Mouse (Mus musculus) embryonic facial prominence, embryonic 11.5 days (tissue): ENCODE results near the gene Maco1. TPM values are rescaled to one million over a fixed set of nuclear protein-coding genes. Genes with fewer than 3 reads are reported as not detected.

Source experiments
- ATAC-seq: fragments of 200-750 bp; cut with Nextera tagmentation; replicated peaks from 2 replicates; pipeline ENCODE4 v1.8.0; 2017; ENCODE audit warnings: low read depth; ENCODE audit not compliant: insufficient number of reproducible peaks, low FRiP score, low TSS enrichment
- DNase-seq: peaks from one replicate; pipeline ENCODE4 v3.0.0-alpha.2; 2015; ENCODE audit warnings: low spot score
- H3K27ac ChIP-seq: fragments of 300-500 bp; sonication (generic); replicated peaks from 2 replicates; pipeline ENCODE4 v1.5.1; 2014; ENCODE audit warnings: mild to moderate bottlenecking, low read depth, low read length, control low read depth
- H3K27me3 ChIP-seq: fragments of 300-500 bp; sonication (generic); 2 replicates; pipeline ENCODE4 v1.6.1; 2014; ENCODE audit warnings: mild to moderate bottlenecking, low read length, moderate library complexity, mixed read lengths; ENCODE audit not compliant: control insufficient read depth, insufficient read depth
- H3K36me3 ChIP-seq: fragments of 300-500 bp; sonication (generic); replicated peaks from 2 replicates; pipeline ENCODE4 v1.6.1; 2014; ENCODE audit warnings: low read depth, mild to moderate bottlenecking, low read length, moderate library complexity, mixed read lengths; ENCODE audit not compliant: control insufficient read depth, insufficient read depth
- H3K4me1 ChIP-seq: fragments of 300-500 bp; sonication (generic); 2 replicates; pipeline ENCODE4 v1.6.1; 2014; ENCODE audit warnings: low read length, mixed read lengths; ENCODE audit not compliant: control insufficient read depth, insufficient read depth
- H3K4me2 ChIP-seq: fragments of 300-500 bp; sonication (generic); 2 replicates; pipeline ENCODE4 v1.6.1; 2014; ENCODE audit warnings: low read depth, mild to moderate bottlenecking, control low read depth, low read length, moderate library complexity
- H3K4me3 ChIP-seq: fragments of 300-500 bp; sonication (generic); 2 replicates; pipeline ENCODE4 v1.5.1; 2014; ENCODE audit warnings: low read depth, low read length, control low read depth
- H3K9ac ChIP-seq: fragments of 300-500 bp; sonication (generic); replicated peaks from 2 replicates; pipeline ENCODE4 v1.6.1; 2014; ENCODE audit warnings: mild to moderate bottlenecking, control low read depth, low read length
- H3K9me3 ChIP-seq: fragments of 300-500 bp; sonication (generic); replicated peaks from 2 replicates; pipeline ENCODE4 v1.6.1; 2016; ENCODE audit warnings: mild to moderate bottlenecking, low read length, inconsistent platforms, mixed read lengths; ENCODE audit not compliant: control insufficient read depth
- WGBS: fragments of 180-500 bp; shearing (Covaris S2); extraction: QIAGEN DNeasy Blood & Tissue Kit; methylation state at CpG from one replicate; pipeline ENCODE4 v1.1.7; 2014; 5-methylcytosine and 5-hydroxymethylcytosine counted together
- polyA plus RNA-seq: library from polyadenylated mRNA; unstranded; fragments of >200 nt; fragmentation: Nextera tagmentation; extraction: Ambion mirVana; gene quantifications from 2 replicates; pipeline ENCODE4 v1.2.1, GENCODE M21; 2014

Gene Maco1
- 47.0 and 47.8 TPM in 2 replicates for polyA plus RNA-seq

DNA sequence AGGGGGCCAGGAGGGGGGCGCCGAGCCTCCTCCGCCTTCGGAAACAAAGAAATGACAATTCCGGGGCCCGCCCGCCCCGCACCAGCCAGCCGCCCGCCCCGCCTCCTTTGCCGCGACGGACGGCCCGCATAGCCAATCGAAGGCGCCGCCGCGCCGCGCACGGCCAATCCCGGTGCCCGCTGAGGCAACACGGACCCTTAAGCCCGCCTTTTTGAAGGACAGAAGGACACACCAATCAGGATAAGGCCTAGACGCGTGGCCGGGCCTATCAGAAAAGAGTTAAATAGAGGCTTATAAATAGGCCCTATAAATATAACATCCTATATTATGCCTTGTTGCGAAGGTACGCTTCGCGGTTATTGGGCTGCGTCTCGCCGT, at the start of gene Maco1:
Maco1 (minus strand) TSS at position 87 of the 378 bp plus-strand sequence.
- WGBS = 0% methylated on average over 36 of the region's 38 CpGs
- H3K27me3 ChIP-seq = no peaks in the 10 kb centered on the region
- no peaks in the 10 kb centered on the region for H3K4me1 ChIP-seq
- H3K9ac ChIP-seq = peak within 1 kb of the TSS; percentile 98
- H3K4me3 ChIP-seq = peak within 1 kb of the TSS; percentile 99
- H3K9me3 ChIP-seq = no peaks in the 10 kb centered on the region
- DNase-seq (peak; percentile 99), ATAC-seq (peak; percentile 96)
- no peaks in the 10 kb centered on the region for H3K36me3 ChIP-seq
- H3K4me2 ChIP-seq = peak within 1 kb of the TSS; percentile 83
- peak within 1 kb of the TSS; percentile 79 for H3K27ac ChIP-seq

DNA sequence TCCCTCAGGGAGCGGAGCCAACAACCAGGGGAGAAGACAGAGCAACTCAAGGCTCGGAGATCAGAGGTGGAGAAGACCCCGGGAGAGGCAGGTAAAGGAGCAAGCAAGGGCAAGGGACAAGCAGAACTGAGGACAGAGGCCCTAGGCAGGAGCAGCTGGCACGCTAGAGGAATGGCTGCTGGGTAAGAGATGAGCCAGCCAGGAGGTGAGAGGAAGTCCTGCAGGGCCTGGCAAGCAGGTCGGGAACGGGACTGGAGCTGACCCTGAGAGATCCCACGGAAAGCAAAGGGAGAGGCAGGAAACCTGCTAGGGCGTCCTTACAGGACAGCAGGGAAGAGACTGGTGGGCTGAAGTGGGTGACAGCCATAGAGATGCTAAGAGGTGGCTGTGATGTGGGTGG, 48.0 kb upstream of the Maco1 start:
- no peaks in the 10 kb centered on the region for H3K4me1 ChIP-seq
- H3K36me3 ChIP-seq = peaks cover 25% of the 10 kb centered on the region
- H3K9ac ChIP-seq = no peak overlapping the region
- H3K27me3 ChIP-seq = no peaks in the 10 kb centered on the region
- no peak overlapping the region for H3K4me2 ChIP-seq
- DNase-seq (no peak), ATAC-seq (no peak)
- H3K4me3 ChIP-seq = no peak overlapping the region
- 92% methylated on average over 8 of the region's 8 CpGs for WGBS
- H3K9me3 ChIP-seq = no peaks in the 10 kb centered on the region
- H3K27ac ChIP-seq = no peak overlapping the region

GRCm38 (mm10) chr4:134897256-134897655, 44.1 kb upstream of the Maco1 start:
- H3K36me3 ChIP-seq = peaks cover 20% of the 10 kb centered on the region
- H3K27ac ChIP-seq = no peak overlapping the region
- no peaks in the 10 kb centered on the region for H3K4me1 ChIP-seq
- no peak for ATAC-seq
- no peak overlapping the region for H3K4me2 ChIP-seq
- H3K9me3 ChIP-seq = no peaks in the 10 kb centered on the region
- no peak for DNase-seq
- H3K9ac ChIP-seq = no peak overlapping the region
- WGBS = 89% methylated on average over 6 of the region's 6 CpGs
- no peaks in the 10 kb centered on the region for H3K27me3 ChIP-seq
- no peak overlapping the region for H3K4me3 ChIP-seq

- ATAC-seq = no peak
- DNase-seq = no peak
- Histone ChIP-seq H3K4me2 (no peak overlapping the region), H3K4me1 (no peaks in the 10 kb centered on the region), H3K9ac (no peak overlapping the region), H3K4me3 (no peak overlapping the region), H3K36me3 (peaks cover 6% of the 10 kb centered on the region), H3K9me3 (no peaks in the 10 kb centered on the region), H3K27me3 (no peaks in the 10 kb centered on the region), H3K27ac (no peak overlapping the region)
- 85% methylated on average over 6 of the region's 6 CpGs for WGBS
These were observed 39.0 kb upstream of the Maco1 start for GRCm38 (mm10) chr4:134892096-134892495.

DNA sequence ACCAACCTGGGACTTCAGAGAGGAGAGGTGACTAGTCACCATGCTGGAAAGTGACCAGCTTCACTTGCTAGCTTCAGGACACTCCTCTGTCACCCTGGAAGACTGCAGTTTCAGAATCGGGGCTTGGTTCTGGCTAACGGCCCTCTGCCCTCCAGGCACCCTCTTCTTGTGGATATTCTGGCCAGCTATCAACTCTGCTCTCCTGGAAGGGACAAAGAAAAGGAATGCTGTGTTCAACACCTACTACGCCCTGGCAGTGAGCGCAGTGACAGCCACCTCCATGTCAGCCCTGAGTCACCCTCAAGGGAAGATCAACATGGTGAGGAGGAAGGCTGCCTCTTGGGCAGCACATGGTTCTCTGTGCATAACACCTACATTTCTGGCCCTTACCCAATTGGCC, 31.2 kb upstream of the Maco1 start:
- no peak overlapping the region for H3K9ac ChIP-seq
- WGBS = 91% methylated on average over 4 of the region's 4 CpGs
- no peaks in the 10 kb centered on the region for H3K4me1 ChIP-seq
- no peaks in the 10 kb centered on the region for H3K36me3 ChIP-seq
- H3K27ac ChIP-seq = no peak overlapping the region
- H3K4me2 ChIP-seq = no peak overlapping the region
- H3K4me3 ChIP-seq = no peak overlapping the region
- DNase-seq = no peak
- no peak for ATAC-seq
- no peaks in the 10 kb centered on the region for H3K27me3 ChIP-seq
- no peaks in the 10 kb centered on the region for H3K9me3 ChIP-seq

DNA sequence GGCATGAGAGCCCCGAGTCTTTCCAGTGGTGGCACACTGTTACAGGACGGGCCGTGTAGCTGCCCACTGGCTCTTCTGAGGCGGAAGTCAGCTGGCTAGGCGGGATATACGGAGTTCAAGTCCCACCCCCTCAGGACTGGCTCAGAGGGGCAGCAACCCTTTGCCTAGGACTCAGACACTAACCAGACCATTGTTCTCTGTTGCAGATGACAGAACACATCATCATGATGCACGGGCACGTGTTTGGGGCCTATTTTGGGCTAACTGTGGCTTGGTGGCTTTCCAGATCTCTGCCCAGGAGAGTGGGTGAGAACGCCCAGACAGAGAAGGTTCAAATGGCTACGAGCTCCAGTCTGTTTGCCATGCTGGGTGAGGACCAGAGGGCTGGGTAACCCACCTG, 30.7 kb upstream of the Maco1 start:
- 86% methylated on average over 10 of the region's 10 CpGs for WGBS
- no peak overlapping the region for H3K27ac ChIP-seq

GRCm38 (mm10) chr4:134883266-134883665, 30.1 kb upstream of the Maco1 start:
- H3K36me3 ChIP-seq = no peaks in the 10 kb centered on the region
- DNase-seq (peak; percentile 57), ATAC-seq (no peak)
- H3K4me2 ChIP-seq = no peak overlapping the region
- H3K9ac ChIP-seq = no peak overlapping the region
- WGBS = 34% methylated on average over 7 of the region's 7 CpGs
- H3K4me3 ChIP-seq = no peak overlapping the region
- no peaks in the 10 kb centered on the region for H3K27me3 ChIP-seq
- no peak overlapping the region for H3K27ac ChIP-seq
- H3K4me1 ChIP-seq = no peaks in the 10 kb centered on the region
- no peaks in the 10 kb centered on the region for H3K9me3 ChIP-seq

More for the DNA sequence above, 30.7 kb upstream of the Maco1 start:
- H3K9ac ChIP-seq = no peak overlapping the region
- no peak overlapping the region for H3K4me2 ChIP-seq
- H3K4me3 ChIP-seq = no peak overlapping the region
- no peaks in the 10 kb centered on the region for H3K9me3 ChIP-seq
- ATAC-seq (no peak), DNase-seq (no peak)
- H3K27me3 ChIP-seq = no peaks in the 10 kb centered on the region
- H3K4me1 ChIP-seq = no peaks in the 10 kb centered on the region
- H3K36me3 ChIP-seq = no peaks in the 10 kb centered on the region

- WGBS = 37% methylated on average over 6 of the region's 6 CpGs
- H3K4me3 ChIP-seq = peak overlapping the region; percentile 26; the same call in 1 of the 2 replicates
These were observed 26.9 kb upstream of the Maco1 start for GRCm38 (mm10) chr4:134880041-134880440.

More at GRCm38 (mm10) chr4:134880041-134880440, 26.9 kb upstream of the Maco1 start:
- Histone ChIP-seq H3K9me3 (no peaks in the 10 kb centered on the region), H3K4me1 (no peaks in the 10 kb centered on the region), H3K9ac (no peak overlapping the region; the same call in 1 of the 2 replicates), H3K4me2 (peak overlapping the region; percentile 58; the same call in 1 of the 2 replicates), H3K27ac (no peak overlapping the region), H3K27me3 (no peaks in the 10 kb centered on the region), H3K36me3 (no peaks in the 10 kb centered on the region)
- ATAC-seq = no peak
- DNase-seq = no peak
